Mouse (Mus musculus) megakaryocyte, embryonic 14.5 days (primary cell): Measurements from ENCODE around the gene Atf6.

Source experiments
- FLI1 ChIP-seq: IDR thresholded peaks from 2 replicates; pipeline ENCODE4 v1.6.1; 2012; ENCODE audit warnings: low read length, inconsistent platforms, mixed read lengths
- GATA1 ChIP-seq: IDR thresholded peaks from 3 replicates; pipeline ENCODE4 v1.6.1; 2012; ENCODE audit warnings: mixed read lengths, low read length, inconsistent platforms, borderline replicate concordance

GRCm38 (mm10) chr1:170900799-170901467, 33.4 kb upstream of the Atf6 start:
- TF ChIP-seq FLI1 (no peak), GATA1 (no peak)
